Mouse (Mus musculus) spleen, adult 2 months (tissue): ENCODE measurements around the gene Naif1.

Experiments
- CTCF ChIP-seq: fragments of 200-500 bp; IDR thresholded peaks from 2 replicates; pipeline ENCODE4 v1.5.1; 2011; ENCODE audit warnings: mild to moderate bottlenecking, inconsistent platforms; ENCODE audit not compliant: insufficient read depth, insufficient read length, insufficient replicate concordance; ENCODE audit errors: extremely low read depth
- POLR2A ChIP-seq: fragments of 200-500 bp; IDR thresholded peaks from 2 replicates; pipeline ENCODE4 v1.6.1; 2011; ENCODE audit warnings: low read depth, low read length, inconsistent platforms

DNA sequence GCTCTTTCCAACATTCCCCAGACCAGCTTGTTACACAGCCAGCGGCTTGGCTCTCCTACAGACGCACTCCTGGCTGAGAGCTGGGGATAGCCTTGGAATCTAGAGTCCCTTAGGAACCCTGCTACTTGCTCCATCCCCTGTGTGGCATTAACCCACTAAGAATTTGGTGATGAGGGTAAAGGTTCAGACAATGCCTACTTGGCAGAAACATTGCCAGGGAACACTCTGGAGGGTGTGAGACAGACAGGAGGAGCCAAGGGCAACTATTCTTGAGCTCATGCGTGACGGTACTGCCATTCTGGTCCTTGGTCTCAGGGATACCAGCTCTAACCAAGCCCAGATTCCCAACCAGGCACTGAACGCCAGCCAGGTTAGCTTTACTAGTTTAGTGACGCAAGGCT, 28.4 kb upstream of the Naif1 start:
- TF ChIP-seq POLR2A, result no peak
- no peak for TF ChIP-seq CTCF
